Mouse (Mus musculus) E14TG2a.4 (cell line): ENCODE results near the gene Trpc4ap.

Experiments used
- CTCF ChIP-seq: conservative IDR thresholded peaks from 2 replicates; pipeline ENCODE4 v1.5.1; 2014; ENCODE audit warnings: low read length
- NANOG ChIP-seq: IDR thresholded peaks from 2 replicates; pipeline ENCODE4 v1.6.1; 2014; ENCODE audit warnings: borderline replicate concordance, low read length, mixed read lengths
- POU5F1 ChIP-seq: IDR thresholded peaks from 2 replicates; pipeline ENCODE4 v1.6.1; 2014; ENCODE audit warnings: low read length, borderline replicate concordance

GRCm38 (mm10) chr2:155696091-155696558 is 3.9 kb upstream of the Trpc4ap start:
- TF ChIP-seq CTCF (peak; percentile 95), NANOG (no peak), POU5F1 (no peak)
